In genomic region chr15:25680269-25680818, GRCm38 (mm10) we compare ENCODE assay signal across 10 mouse cellular contexts. TPM values are rescaled to one million over a fixed set of nuclear protein-coding genes. Genes with fewer than 3 reads are reported as not detected.
DNase-seq lines count a peak whose midpoint lies in the region; ATAC-seq and TF ChIP-seq lines count a peak whose summit lies in the region.
"Had no signal": no experiment of that assay in that cellular context is flagged by ENCODE, and none has a peak within 500 bp of the region (broad histone marks: within the 10 kb centered on the region; RNA-seq: fewer than 3 reads in every experiment).

No protein-coding gene starts in this region.

- no peak for TF ChIP-seq CTCF in heart, adult 2 months (IDR thresholded peaks at IDR 0.05)

- H3K4me2 ChIP-seq in heart, embryonic 16.5 days (ENCODE audit: low read depth, low read length), result peak overlapping the region; percentile 31
- H3K4me2 ChIP-seq in liver, embryonic 16.5 days (ENCODE audit: low read depth, low read length), result no peak overlapping the region

- no peak overlapping the region for H3K9ac ChIP-seq in heart, adult 2 months (ENCODE audit: low read depth, low read length)
- H3K9ac ChIP-seq in heart, embryonic 16.5 days (ENCODE audit: low read length), result no peak overlapping the region
- no peak overlapping the region for H3K9ac ChIP-seq in liver, embryonic 16.5 days (ENCODE audit: low read depth, low read length)

- no peaks in the 10 kb centered on the region for H3K9me3 ChIP-seq in heart, embryonic 16.5 days (replicated peaks; ENCODE audit: control insufficient read depth, low read length)
- H3K9me3 ChIP-seq in liver, embryonic 16.5 days (replicated peaks; ENCODE audit: control insufficient read depth, low read length), result no peaks in the 10 kb centered on the region

- ATAC-seq in common myeloid progenitor, adult 5-6 weeks (replicated peaks; ENCODE audit: low read depth, poor library complexity, severe bottlenecking), result 0 out of 2 replicates have a peak, but pooled peaks have one; percentile 36
- peak; percentile 69 for ATAC-seq in heart, embryonic 16.5 days (replicated peaks; ENCODE audit: extremely low read depth, insufficient read depth, low FRiP score)
- ATAC-seq in liver, embryonic 16.5 days (ENCODE audit: low read depth), result no peak
- no peak for ATAC-seq in erythroblast, adult 5-6 weeks (replicated peaks; ENCODE audit: low FRiP score, poor library complexity, severe bottlenecking)

- no peak overlapping the region for H3K27ac ChIP-seq in heart, adult 2 months
- H3K27ac ChIP-seq in heart, embryonic 16.5 days (ENCODE audit: low read length), result no peak overlapping the region
- 0 out of 2 replicates have a peak overlapping the region, but pooled peaks have one; percentile 29 for H3K27ac ChIP-seq in liver, embryonic 16.5 days (ENCODE audit: low read length)

- no peaks in the 10 kb centered on the region; the same call in 1 of the 2 replicates for H3K79me2 ChIP-seq in heart, adult 2 months (replicated peaks; ENCODE audit: control insufficient read depth, insufficient read depth, low read length)

- peaks cover 10% of the 10 kb centered on the region for H3K4me1 ChIP-seq in heart, adult 2 months (ENCODE audit: control insufficient read depth, insufficient read depth, low read length)
- H3K4me1 ChIP-seq in heart, embryonic 16.5 days (ENCODE audit: control insufficient read depth, insufficient read depth, low read length), result peaks cover 20% of the 10 kb centered on the region
- H3K4me1 ChIP-seq in liver, embryonic 16.5 days (ENCODE audit: control insufficient read depth, low read depth, low read length), result no peaks in the 10 kb centered on the region; the same call in 1 of the 2 replicates

- no peak for TF ChIP-seq POLR2A in heart, adult 2 months (IDR thresholded peaks at IDR 0.05; ENCODE audit: insufficient read depth, low read depth, low read length)

- no peaks in the 10 kb centered on the region for H3K27me3 ChIP-seq in heart, adult 2 months (ENCODE audit: control insufficient read depth, insufficient read depth, low read length)
- H3K27me3 ChIP-seq in heart, embryonic 16.5 days (ENCODE audit: control insufficient read depth, insufficient read depth, low read length), result 0 out of 2 replicates have a peak, but pooled peaks cover 2% of the 10 kb centered on the region
- no peaks in the 10 kb centered on the region for H3K27me3 ChIP-seq in liver, embryonic 16.5 days (ENCODE audit: control insufficient read depth, insufficient read depth, low read depth, low read length)
- H3K27me3 ChIP-seq: CH12.LX had no signal

- TF ChIP-seq EP300 in heart, adult 2 months (IDR thresholded peaks at IDR 0.05; ENCODE audit: insufficient read depth, low read depth, low read length), result no peak

- WGBS in heart, adult 2 months, result 24% methylated on average over 10 of the region's 10 CpGs
- WGBS in heart, embryonic 16.5 days, result 12% methylated on average over 10 of the region's 10 CpGs
- 27% methylated on average over 10 of the region's 10 CpGs for WGBS in liver, embryonic 16.5 days (ENCODE audit: insufficient replicate concordance)

- peak; percentile 23 to 28 for DNase-seq in heart, adult 18-20 months
- DNase-seq in heart, adult 2 months, result no peak
- DNase-seq in thymus, adult 18-20 months, result no peak
- no peak for DNase-seq in left cerebral cortex, adult 11 months (ENCODE audit: low spot score)
- DNase-seq: adrenal gland, postnatal 25 days had no signal

- intact Hi-C loops in heart, adult 2 months (cut with DNase I), result loop anchor here (5.0 kb wide), 1 partner anchor 43 kb away; no protein-coding TSS in a partner anchor

- no peaks in the 10 kb centered on the region for H3K36me3 ChIP-seq in heart, adult 2 months (ENCODE audit: control insufficient read depth, insufficient read depth, low read length)
- no peaks in the 10 kb centered on the region for H3K36me3 ChIP-seq in heart, embryonic 16.5 days (ENCODE audit: control insufficient read depth, insufficient read depth)
- H3K36me3 ChIP-seq in liver, embryonic 16.5 days (ENCODE audit: control insufficient read depth, insufficient read depth), result no peaks in the 10 kb centered on the region

- no peak overlapping the region for H3K4me3 ChIP-seq in heart, adult 2 months
- H3K4me3 ChIP-seq in heart, embryonic 16.5 days (ENCODE audit: low read length), result no peak overlapping the region
- no peak overlapping the region for H3K4me3 ChIP-seq in liver, embryonic 16.5 days (ENCODE audit: low read depth, low read length)

RNA-seq across cellular contexts. Expression of gene Myo10, which starts 58.0 kb away (rescaled TPM):
- total RNA-seq in heart, adult 18-20 months (2021), result 10 to 100 TPM; 56.9 to 65.1 TPM
- total RNA-seq in heart, adult 2 months (2021), result 10 to 100 TPM; 63.7 to 67.9 TPM
- 26.6 and 35.4 TPM in 2 replicates for polyA plus RNA-seq in heart, adult 2 months (2012; rRNA removed)
- total RNA-seq in common myeloid progenitor, adult 5-6 weeks (2017), result 2.9 and 5.6 TPM in 2 replicates
- polyA plus RNA-seq in heart, embryonic 16.5 days (2015; fragmentation: Nextera tagmentation; extraction: Ambion mirVana), result 14.9 and 15.1 TPM in 2 replicates
- 3.4 and 4.5 TPM in 2 replicates for polyA plus RNA-seq in liver, embryonic 16.5 days (2015; fragmentation: Nextera tagmentation; extraction: Ambion mirVana)
- total RNA-seq in erythroblast, adult 5-6 weeks (2015; ENCODE audit: low replicate concordance), result 1.7 and 2.1 TPM in 2 replicates
- 5.9 and 6.0 TPM in 2 replicates for total RNA-seq in erythroblast, adult 5-6 weeks (2017; ENCODE audit: low replicate concordance)

Comparison
In these comparisons a context has a peak if more than half of its experiments do, and no peak if none do; other contexts are left out.
1. DNase-seq: peak in heart, adult 18-20 months (2 of 2); none in heart, adult 2 months (0 of 2), thymus, adult 18-20 months (0 of 2) and left cerebral cortex, adult 11 months (single experiment).
2. ATAC-seq: peak in common myeloid progenitor, adult 5-6 weeks (single experiment) and heart, embryonic 16.5 days (single experiment); none in liver, embryonic 16.5 days (single experiment) and erythroblast, adult 5-6 weeks (single experiment).